Mouse (Mus musculus): ENCODE results near the gene Rab21.

DNA sequence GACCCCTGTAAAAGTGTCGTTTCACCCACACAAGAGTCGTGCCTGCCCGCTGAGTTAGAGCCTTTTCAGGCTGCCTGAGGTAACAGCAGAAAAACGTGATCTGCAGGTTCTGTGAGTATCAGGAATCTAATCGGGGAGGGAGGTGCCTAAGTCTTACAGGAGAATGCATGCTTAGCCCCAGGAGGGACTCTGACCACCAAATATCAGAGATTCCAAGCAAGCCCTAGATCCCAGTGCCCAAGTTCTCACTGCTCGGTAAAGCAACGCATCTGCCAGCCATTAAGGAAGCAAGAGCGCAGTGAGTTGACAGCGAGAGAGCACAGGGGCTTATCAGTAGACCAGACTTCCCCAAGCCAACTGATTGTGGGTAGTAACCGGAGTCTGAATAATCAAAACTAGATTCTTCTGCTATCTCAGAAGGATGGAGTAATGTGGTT, 63.1 kb downstream of the Rab21 start:
- TF ChIP-seq POLR2A (IDR thresholded peaks at IDR 0.05; ENCODE audit: borderline replicate concordance, extremely low read depth, insufficient read depth, insufficient read length, poor library complexity, severe bottlenecking) = no peak
- no peak for TF ChIP-seq CTCF (IDR thresholded peaks at IDR 0.05; ENCODE audit: borderline replicate concordance, extremely low read depth, insufficient read depth, insufficient read length)

All from brain, embryonic 14.5 days (tissue).